In genomic region chr4:135547551-135547950, GRCm38 (mm10) we compare ENCODE assay signal across 10 mouse cellular contexts. TPM values are rescaled to one million over a fixed set of nuclear protein-coding genes. Genes with fewer than 3 reads are reported as not detected.
DNase-seq lines count a peak whose midpoint lies in the region; ATAC-seq lines count a peak whose summit lies in the region.
"Had no signal": no experiment of that assay in that cellular context is flagged by ENCODE, and none has a peak within 500 bp of the region (broad histone marks: within the 10 kb centered on the region; RNA-seq: fewer than 3 reads in every experiment).

No protein-coding gene starts in this region.

- peak overlapping the region; percentile 43 for H3K27ac ChIP-seq in heart, embryonic 16.5 days (ENCODE audit: low read length)
- no peak overlapping the region for H3K27ac ChIP-seq in liver, embryonic 11.5 days (ENCODE audit: low read depth, low read length)

- H3K4me2 ChIP-seq in heart, embryonic 16.5 days (ENCODE audit: low read depth, low read length) = no peak overlapping the region
- no peak overlapping the region for H3K4me2 ChIP-seq in liver, embryonic 11.5 days

- DNase-seq in heart, adult 8-10 months (ENCODE audit: low spot score) = no peak
- peak; percentile 40 to 49 for DNase-seq in adrenal gland, postnatal 36 days
- peak; percentile 33 for DNase-seq in kidney, postnatal 10 days
- peak; percentile 20 for DNase-seq in lung, postnatal 14 days
- DNase-seq in left cerebral cortex, postnatal 10 days (ENCODE audit: extremely low spot score in 1 of 2, low spot score in 2 of 2) = no peak
- no peak for DNase-seq in spleen, adult 18-20 months
- no peak for DNase-seq in liver, embryonic 11.5 days (ENCODE audit: low spot score)
- DNase-seq: cerebellum, postnatal 14 days had no signal

- H3K9ac ChIP-seq in heart, embryonic 16.5 days (ENCODE audit: low read length) = peak overlapping the region; percentile 3; the same call in 1 of the 2 replicates
- H3K9ac ChIP-seq in liver, embryonic 11.5 days (ENCODE audit: low read depth, low read length) = no peak overlapping the region

- intact Hi-C loops in left cerebral cortex, postnatal 10 days (cut with DNase I) = no loop called here

- no peaks in the 10 kb centered on the region for H3K9me3 ChIP-seq in heart, embryonic 16.5 days (replicated peaks; ENCODE audit: control insufficient read depth, low read length)
- no peaks in the 10 kb centered on the region for H3K9me3 ChIP-seq in liver, embryonic 11.5 days (ENCODE audit: control insufficient read depth, low read length)

- no peaks in the 10 kb centered on the region for H3K36me3 ChIP-seq in heart, embryonic 16.5 days (ENCODE audit: control insufficient read depth, insufficient read depth)
- H3K36me3 ChIP-seq in liver, embryonic 11.5 days (ENCODE audit: control insufficient read depth, insufficient read depth, low read length) = no peaks in the 10 kb centered on the region

- peaks cover 49% of the 10 kb centered on the region for H3K4me1 ChIP-seq in heart, embryonic 16.5 days (ENCODE audit: control insufficient read depth, insufficient read depth, low read length)
- H3K4me1 ChIP-seq in liver, embryonic 11.5 days (replicated peaks; ENCODE audit: control insufficient read depth, insufficient read depth, low read length) = peaks cover 11% of the 10 kb centered on the region; the same call in 1 of the 2 replicates

- H3K27me3 ChIP-seq in heart, embryonic 16.5 days (ENCODE audit: control insufficient read depth, insufficient read depth, low read length) = no peaks in the 10 kb centered on the region
- peaks cover 5% of the 10 kb centered on the region for H3K27me3 ChIP-seq in liver, embryonic 11.5 days (replicated peaks; ENCODE audit: control insufficient read depth, insufficient read depth, low read length)

- ATAC-seq in heart, embryonic 16.5 days (replicated peaks; ENCODE audit: extremely low read depth, insufficient read depth, low FRiP score) = no peak
- no peak for ATAC-seq in liver, embryonic 11.5 days (replicated peaks; ENCODE audit: low FRiP score)

- no peak overlapping the region for H3K4me3 ChIP-seq in heart, embryonic 16.5 days (ENCODE audit: low read length)
- H3K4me3 ChIP-seq in liver, embryonic 11.5 days (ENCODE audit: low read depth, low read length) = no peak overlapping the region

- WGBS in heart, embryonic 16.5 days = 50% methylated on average over 14 of the region's 14 CpGs
- 57% methylated on average over 14 of the region's 14 CpGs for WGBS in liver, embryonic 11.5 days

RNA-seq across cellular contexts. Expression of gene Grhl3, which starts 25.9 kb away (rescaled TPM):
- polyA plus RNA-seq in heart, embryonic 16.5 days (2015; fragmentation: Nextera tagmentation; extraction: Ambion mirVana) = 6.8 TPM in 2 replicates
- total RNA-seq in heart, adult 8-10 months (2022) = not detected
- not detected for total RNA-seq in adrenal gland, postnatal 36 days (2021)
- under 1 TPM; 0.36 to 0.62 TPM for total RNA-seq in left cerebral cortex, postnatal 10 days (2021)
- 2.7 and 3.7 TPM in 2 replicates for polyA plus RNA-seq in liver, embryonic 11.5 days (2014; fragmentation: Nextera tagmentation; extraction: Ambion mirVana)
- total RNA-seq: CH12.LX had no signal

RNA-seq across cellular contexts. Expression of gene Nipal3, which starts 52.7 kb away (rescaled TPM):
- polyA plus RNA-seq in heart, embryonic 16.5 days (2015; fragmentation: Nextera tagmentation; extraction: Ambion mirVana) = 5.8 and 6.3 TPM in 2 replicates
- total RNA-seq in heart, adult 8-10 months (2022) = 10 to 100 TPM; 42.2 to 55.4 (median 44.1) TPM
- total RNA-seq in adrenal gland, postnatal 36 days (2021) = 10 to 100 TPM; 11.3 to 21.9 TPM
- 10 to 100 TPM; 90.9 to 96.8 TPM for total RNA-seq in left cerebral cortex, postnatal 10 days (2021)
- 2.8 and 4.5 TPM in 2 replicates for polyA plus RNA-seq in liver, embryonic 11.5 days (2014; fragmentation: Nextera tagmentation; extraction: Ambion mirVana)

RNA-seq across cellular contexts. Expression of gene Stpg1, which starts 53.0 kb away (rescaled TPM):
- polyA plus RNA-seq in heart, embryonic 16.5 days (2015; fragmentation: Nextera tagmentation; extraction: Ambion mirVana) = 0.44 and 0.47 TPM in 2 replicates
- under 1 TPM in 2 of 4 experiments, not detected in 2; 0.22 to 0.44 TPM for total RNA-seq in heart, adult 8-10 months (2022)
- under 1 TPM; 0.36 to 0.40 TPM for total RNA-seq in adrenal gland, postnatal 36 days (2021)
- 1 to 10 TPM in 1 of 2 experiments, under 1 TPM in 1; 0.81 to 1.3 TPM for total RNA-seq in left cerebral cortex, postnatal 10 days (2021)
- 0.15 and 0.47 TPM in 2 replicates for polyA plus RNA-seq in liver, embryonic 11.5 days (2014; fragmentation: Nextera tagmentation; extraction: Ambion mirVana)
- total RNA-seq: CH12.LX had no signal

Comparison
In these comparisons a context has a peak if more than half of its experiments do, and no peak if none do; other contexts are left out.
1. DNase-seq: peak in adrenal gland, postnatal 36 days (2 of 2), kidney, postnatal 10 days (single experiment) and lung, postnatal 14 days (single experiment); none in heart, adult 8-10 months (single experiment), left cerebral cortex, postnatal 10 days (0 of 2), spleen, adult 18-20 months (0 of 2) and liver, embryonic 11.5 days (single experiment).